Mouse (Mus musculus) NIH3T3 (cell line): ENCODE measurements around the gene Tmem151a.
"Not testable (repeated sequence)": the region's sequence is repeated elsewhere in the genome, so short reads cannot be mapped to it uniquely, and the experiment has no call there.

Source experiments
- DNase-seq: peaks from one replicate; pipeline ENCODE4 v3.0.0-alpha.2; 2012; ENCODE audit warnings: low read depth

Tmem151a gene

DNA sequence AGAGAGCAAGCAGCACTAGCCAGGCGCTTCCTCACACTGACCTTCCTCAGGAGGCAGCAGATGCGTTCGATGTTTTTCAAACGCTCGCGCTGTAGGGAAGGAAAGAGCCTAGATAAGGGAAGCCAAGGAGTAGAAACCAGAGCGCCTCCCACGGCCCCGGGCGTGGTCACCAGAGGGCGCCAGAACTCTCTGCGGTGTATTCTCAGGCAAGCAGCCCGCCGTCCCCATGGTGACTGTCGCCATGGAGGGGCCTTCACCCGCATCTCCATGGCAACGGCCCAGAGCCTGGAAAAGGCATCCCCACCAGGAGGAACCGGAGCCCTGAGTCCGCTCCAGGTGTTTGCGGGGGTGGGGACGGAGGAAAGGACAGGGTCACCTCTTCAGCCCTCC lies 8.9 kb upstream of the Tmem151a start:
- peak; percentile 95 for DNase-seq

- no peak for DNase-seq
Observed at GRCm38 (mm10) chr19:5093481-5094242, 8.3 kb upstream of the Tmem151a start.

DNA sequence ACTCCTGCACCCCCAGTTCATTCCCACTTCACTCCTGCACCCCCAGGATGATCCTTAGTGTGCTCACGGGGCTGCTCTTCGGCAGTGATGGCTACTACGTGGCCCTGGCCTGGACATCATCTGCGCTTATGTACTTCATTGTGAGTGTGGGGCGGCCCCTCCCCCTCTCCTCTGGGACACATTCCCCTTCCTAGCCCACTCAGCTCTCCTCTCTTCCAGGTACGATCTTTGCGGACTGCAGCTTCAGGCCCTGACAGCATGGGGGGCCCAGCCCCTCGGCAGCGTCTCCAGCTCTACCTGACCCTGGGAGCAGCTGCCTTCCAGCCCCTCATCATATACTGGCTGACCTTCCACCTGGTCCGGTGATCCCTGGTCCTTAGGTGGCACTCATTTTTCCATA lies 6.8 kb upstream of the Tmem151a start:
- DNase-seq: no peak

GRCm38 (mm10) chr19:5089324-5089723 lies 4.0 kb upstream of the Tmem151a start:
- DNase-seq: no peak

DNA sequence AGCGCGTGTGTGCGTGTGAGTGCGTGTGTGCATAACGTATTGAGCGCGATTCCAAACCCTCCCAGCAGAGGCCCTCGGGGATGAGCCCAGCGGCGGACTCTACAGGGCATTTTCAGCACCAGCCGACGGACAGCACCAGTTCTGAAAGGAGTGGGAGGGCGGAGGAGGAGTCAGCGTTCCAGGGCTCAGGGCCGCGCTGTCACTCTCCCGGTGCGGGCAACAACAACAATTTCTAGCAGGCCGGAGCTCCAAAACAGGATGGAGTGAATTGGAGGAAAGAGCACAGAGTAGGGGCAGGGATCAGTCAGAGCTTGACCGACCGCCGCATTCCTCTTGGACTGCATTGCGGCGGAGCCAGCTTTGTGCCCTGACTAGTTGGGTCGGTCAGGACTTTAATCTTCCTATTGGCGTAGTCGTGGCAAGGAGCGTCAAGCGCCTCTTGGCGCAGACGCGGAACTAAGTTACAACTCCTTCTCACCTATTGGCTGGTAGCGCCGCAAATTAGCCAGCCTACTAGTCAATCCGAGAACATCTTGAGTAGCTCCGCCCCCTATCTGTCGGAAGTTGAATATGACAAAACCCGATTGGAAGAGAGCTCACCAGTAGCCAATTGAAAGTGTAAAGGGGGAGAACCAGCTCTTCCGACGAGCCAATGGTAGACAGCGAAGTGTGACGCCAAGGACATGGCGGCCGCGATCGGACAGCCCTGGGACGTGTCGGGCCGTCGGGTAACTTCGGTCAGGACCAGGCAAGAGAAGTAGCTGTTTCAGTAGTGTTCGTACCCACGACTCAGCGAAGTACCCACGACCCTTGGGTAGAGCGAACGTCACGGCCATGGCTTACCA lies 2.8 kb upstream of the Tmem151a start, which contains the start of gene Yif1a:
Yif1a (plus strand) TSS at position 655 of the 845 bp plus-strand sequence.
- peak; percentile 99 for DNase-seq

GRCm38 (mm10) chr19:5086533-5086932 lies 1.2 kb upstream of the Tmem151a start:
- not testable (repeated sequence) for DNase-seq

DNA sequence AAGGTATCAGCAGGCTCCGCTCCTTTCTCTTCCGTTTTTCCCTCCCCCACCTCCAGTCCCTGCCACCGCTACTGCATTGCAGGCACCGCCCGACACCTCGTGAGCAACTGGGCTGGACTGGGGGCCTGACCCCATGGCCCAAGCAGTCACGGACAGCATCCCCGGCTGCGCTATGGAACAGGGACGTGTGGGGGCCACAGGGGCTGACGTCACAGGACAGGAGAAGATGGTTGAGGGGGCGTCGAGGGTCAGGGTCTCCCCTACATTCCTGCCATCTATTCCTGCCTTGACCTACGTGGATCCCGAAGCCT lies 542 bp downstream of the Tmem151a start:
- DNase-seq: no peak

- DNase-seq: no peak
Observed at GRCm38 (mm10) chr19:5083961-5084833, 1.1 kb downstream of the Tmem151a start.

GRCm38 (mm10) chr19:5082596-5082995 lies 2.7 kb downstream of the Tmem151a start:
- no peak for DNase-seq

- no peak for DNase-seq
Observed at GRCm38 (mm10) chr19:5082005-5082404, 3.3 kb downstream of the Tmem151a start.

- DNase-seq: peak; percentile 57
Observed at GRCm38 (mm10) chr19:5079279-5079678, 6.1 kb downstream of the Tmem151a start.

DNA sequence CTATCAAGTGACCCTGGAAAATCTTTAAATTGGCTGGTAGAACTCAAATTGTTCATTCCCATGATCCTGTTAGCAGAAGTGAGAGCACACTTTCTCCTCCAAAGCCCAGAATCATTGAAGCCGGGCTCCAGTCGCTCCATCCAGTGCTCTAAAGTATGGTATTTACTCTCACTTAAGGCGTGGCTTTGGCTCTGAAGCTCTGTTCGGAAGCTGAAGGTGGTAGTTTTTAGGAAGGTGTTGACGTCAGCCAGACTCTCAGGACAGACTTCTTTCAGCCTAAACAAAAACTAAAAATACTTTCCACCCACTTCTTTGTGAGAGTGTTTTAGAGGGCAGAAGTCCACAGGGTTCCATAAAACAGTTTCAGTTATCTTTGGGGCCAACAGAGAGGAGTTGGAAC lies 11.8 kb downstream of the Tmem151a start:
- DNase-seq: no peak

GRCm38 (mm10) chr19:5073028-5073427 lies 12.3 kb downstream of the Tmem151a start:
- DNase-seq: peak; percentile 89

- DNase-seq: peak; percentile 90
Observed at GRCm38 (mm10) chr19:5072389-5073019, 12.8 kb downstream of the Tmem151a start.

DNA sequence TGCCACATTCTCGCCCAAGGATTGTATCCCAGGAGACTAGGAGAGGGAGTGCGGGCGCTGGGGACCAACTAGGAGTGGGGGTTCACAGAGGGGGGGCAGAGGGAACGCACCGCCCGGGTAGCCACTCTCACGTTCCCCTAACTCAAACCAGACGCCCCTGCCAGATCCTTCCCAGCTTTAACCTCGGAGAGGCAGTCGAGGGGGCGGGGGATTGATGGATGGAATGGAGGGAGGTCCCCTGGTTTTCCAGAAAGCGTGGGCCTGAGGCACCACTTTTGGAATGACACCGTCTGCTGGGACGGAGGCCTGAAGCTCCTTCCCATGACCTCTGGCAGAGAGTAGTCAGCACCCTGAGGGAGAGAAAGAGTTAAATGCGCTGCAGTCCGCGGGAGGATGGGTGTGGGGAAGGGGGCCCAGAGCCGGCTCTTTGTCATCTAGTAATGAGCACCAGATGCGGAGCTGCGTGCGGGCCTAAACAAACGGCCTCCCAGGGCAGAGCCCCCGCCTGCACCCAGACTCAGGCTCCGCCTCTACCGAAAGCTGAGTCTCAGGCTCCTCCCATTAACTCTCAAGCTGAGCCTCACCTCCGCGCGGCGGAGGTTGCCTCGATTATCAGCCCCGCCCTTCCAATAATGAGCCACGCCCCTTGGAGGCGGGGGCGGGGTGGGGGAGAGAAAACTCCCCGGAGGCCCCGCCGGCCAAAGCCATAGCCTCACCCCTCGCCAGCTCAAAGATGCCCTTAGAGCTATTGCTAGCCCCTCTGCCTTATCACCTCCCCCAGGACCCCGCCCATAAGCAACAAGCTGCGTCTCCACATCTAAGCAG lies 13.6 kb downstream of the Tmem151a start:
- peak; percentile 100 for DNase-seq

GRCm38 (mm10) chr19:5071077-5071476 lies 14.3 kb downstream of the Tmem151a start:
- no peak for DNase-seq

DNA sequence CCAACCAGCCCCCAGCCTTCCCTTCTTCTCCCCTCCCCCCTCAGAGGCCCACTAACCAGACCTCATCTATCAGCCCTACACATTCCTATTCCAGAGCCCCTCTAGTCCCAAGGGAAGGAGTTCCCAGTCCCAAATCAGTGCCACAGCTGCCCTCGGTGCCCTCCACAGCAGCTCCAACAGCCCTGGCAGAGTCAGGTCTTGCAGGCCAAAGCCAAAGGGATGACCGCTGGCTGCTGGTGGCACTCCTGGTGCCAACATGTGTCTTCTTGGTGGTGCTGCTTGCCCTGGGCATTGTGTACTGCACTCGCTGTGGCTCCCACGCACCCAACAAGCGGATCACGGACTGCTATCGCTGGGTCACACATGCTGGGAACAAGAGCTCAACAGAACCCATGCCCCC lies 15.4 kb downstream of the Tmem151a start:
- no peak for DNase-seq

DNA sequence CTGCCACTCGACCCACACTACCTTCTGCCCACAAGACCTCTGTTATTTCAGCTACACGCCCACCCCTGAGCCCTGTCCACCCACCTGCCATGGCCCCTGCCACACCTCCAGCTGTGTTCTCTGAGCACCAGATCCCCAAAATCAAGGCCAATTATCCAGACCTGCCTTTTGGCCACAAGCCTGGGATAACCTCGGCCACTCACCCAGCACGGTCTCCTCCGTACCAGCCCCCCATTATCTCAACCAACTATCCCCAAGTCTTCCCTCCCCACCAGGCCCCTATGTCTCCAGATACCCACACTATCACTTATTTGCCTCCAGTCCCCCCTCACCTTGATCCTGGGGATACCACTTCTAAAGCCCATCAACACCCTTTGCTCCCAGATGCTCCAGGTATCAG lies 15.8 kb downstream of the Tmem151a start:
- no peak for DNase-seq

DNA sequence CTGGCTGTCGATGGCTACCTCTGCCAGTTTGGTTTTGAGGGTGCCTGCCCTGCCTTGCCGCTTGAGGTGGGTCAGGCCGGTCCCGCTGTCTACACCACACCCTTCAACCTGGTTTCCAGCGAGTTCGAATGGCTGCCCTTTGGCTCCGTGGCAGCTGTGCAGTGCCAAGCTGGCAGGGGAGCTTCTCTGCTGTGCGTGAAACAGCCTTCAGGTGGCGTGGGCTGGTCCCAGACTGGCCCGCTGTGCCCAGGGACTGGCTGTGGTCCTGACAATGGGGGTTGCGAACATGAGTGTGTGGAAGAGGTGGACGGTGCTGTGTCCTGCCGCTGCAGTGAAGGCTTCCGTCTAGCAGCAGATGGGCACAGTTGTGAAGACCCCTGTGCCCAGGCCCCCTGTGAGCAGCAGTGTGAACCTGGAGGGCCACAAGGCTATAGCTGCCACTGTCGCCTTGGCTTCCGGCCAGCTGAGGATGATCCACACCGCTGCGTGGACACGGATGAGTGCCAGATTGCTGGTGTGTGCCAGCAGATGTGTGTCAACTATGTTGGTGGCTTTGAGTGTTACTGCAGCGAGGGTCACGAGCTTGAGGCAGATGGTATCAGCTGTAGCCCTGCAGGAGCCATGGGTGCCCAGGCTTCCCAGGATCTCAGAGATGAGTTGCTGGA lies 16.6 kb downstream of the Tmem151a start:
- peak; percentile 78 for DNase-seq

DNA sequence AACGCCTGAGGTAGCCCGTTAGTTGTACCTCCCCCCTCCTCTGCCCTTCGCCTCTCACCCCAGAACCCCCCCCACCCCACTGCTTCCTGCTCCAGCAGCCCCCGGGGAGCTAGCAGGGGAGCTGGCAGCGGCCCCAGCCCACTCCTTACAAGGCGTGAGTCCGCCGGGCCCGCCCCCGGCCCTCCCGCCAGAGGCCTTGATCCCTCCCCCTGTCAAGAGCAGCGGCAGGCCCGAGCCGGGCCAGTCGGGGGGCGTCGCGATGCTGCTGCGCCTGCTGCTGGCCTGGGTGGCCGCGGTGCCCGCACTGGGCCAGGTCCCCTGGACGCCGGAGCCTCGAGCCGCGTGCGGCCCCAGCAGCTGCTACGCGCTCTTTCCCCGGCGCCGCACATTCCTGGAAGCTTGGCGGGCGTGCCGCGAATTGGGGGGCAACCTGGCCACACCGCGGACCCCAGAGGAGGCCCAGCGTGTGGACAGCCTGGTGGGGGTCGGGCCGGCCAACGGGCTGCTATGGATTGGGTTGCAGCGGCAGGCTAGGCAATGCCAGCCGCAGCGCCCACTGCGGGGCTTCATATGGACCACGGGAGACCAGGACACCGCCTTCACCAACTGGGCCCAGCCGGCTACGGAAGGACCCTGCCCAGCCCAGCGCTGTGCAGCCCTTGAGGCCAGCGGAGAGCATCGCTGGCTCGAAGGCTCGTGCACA lies 17.3 kb downstream of the Tmem151a start, which contains the start of gene Cd248:
Cd248 (plus strand) TSS at position 212 of the 703 bp plus-strand sequence.
- peak; percentile 98 for DNase-seq
